Mouse (Mus musculus): ENCODE results near the gene B3glct.

DNA sequence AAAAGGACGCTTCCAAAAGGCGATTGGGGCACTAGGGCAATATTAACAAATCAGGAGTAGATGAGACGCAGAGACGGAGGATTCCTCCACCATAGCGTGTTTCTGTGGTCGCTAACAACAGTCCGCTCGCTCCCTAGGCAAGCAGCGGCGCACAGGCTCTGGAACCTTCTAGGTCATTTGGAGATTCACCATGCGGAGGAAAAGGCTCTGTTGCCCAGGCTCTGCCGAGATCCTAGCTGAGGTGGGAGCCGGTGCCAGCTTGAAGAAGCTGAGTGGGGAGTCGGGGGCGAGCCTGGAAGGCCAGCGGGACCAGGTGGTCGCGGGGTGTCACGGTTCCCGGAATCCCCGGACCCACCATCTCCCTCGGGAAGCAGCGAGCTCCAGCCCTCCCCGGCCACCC lies 42.5 kb upstream of the B3glct start:
- TF ChIP-seq ZC3H11A (IDR thresholded peaks at IDR 0.05; ENCODE audit: borderline replicate concordance, low read depth, low read length) (no peak), CHD2 (IDR thresholded peaks at IDR 0.05; ENCODE audit: low read depth, low read length) (no peak), MAFK (IDR thresholded peaks at IDR 0.05; ENCODE audit: insufficient read depth, low read depth, low read length) (no peak)
